Mouse (Mus musculus) neural tube, embryonic 11.5 days (tissue): Measurements from ENCODE around the gene Phf10. TPM values are rescaled to one million over a fixed set of nuclear protein-coding genes. Genes with fewer than 3 reads are reported as not detected.

ENCODE experiments used
- polyA plus RNA-seq: library from polyadenylated mRNA; unstranded; fragments of >200 nt; fragmentation: Nextera tagmentation; extraction: Ambion mirVana; gene quantifications from 2 replicates; pipeline ENCODE4 v1.2.1, GENCODE M21; 2014

Phf10 gene
- polyA plus RNA-seq, 1 experiment from 2014 or later, result 37.0 TPM

Other genes with a start within 250 kb of the Phf10 start
- gene Wdr27, start 18.1 kb downstream of the Phf10 start, polyA plus RNA-seq, result 4.4 and 4.7 TPM in 2 replicates
- 31.6 and 36.2 TPM in 2 replicates for gene 1600012H06Rik, start 18.1 kb downstream of the Phf10 start, polyA plus RNA-seq
- 6.6 and 8.2 TPM in 2 replicates for gene 9030025P20Rik, start 17.2 kb upstream of the Phf10 start, polyA plus RNA-seq
- not detected in 2 replicates for gene Gm3417, start 17.5 kb upstream of the Phf10 start, polyA plus RNA-seq
- 8.0 and 8.3 TPM in 2 replicates for gene Gm3435, start 48.9 kb upstream of the Phf10 start, polyA plus RNA-seq
- gene Ermard, start 79.9 kb upstream of the Phf10 start, polyA plus RNA-seq, result 57.3 and 63.2 TPM in 2 replicates
- gene Tcte3, start 80.2 kb upstream of the Phf10 start, polyA plus RNA-seq, result 0.49 and 1.6 TPM in 2 replicates
- 2.9 and 3.1 TPM in 2 replicates for gene Gm3448, start 80.3 kb upstream of the Phf10 start, polyA plus RNA-seq